Mouse (Mus musculus): ENCODE data around the gene Ahdc1. TPM values are rescaled to one million over a fixed set of nuclear protein-coding genes. Genes with fewer than 3 reads are reported as not detected.

Gene Ahdc1
- polyA plus RNA-seq, 1 experiment from 2014 or later: 2.4 TPM

- Histone ChIP-seq H3K27ac (ENCODE audit: low read depth, low read length) (no peak overlapping the region), H3K9ac (ENCODE audit: low read depth, low read length) (no peak overlapping the region), H3K4me1 (replicated peaks; ENCODE audit: control insufficient read depth, insufficient read depth, low read length) (peaks cover 11% of the 10 kb centered on the region), H3K4me3 (ENCODE audit: low read depth, low read length) (no peak overlapping the region), H3K27me3 (replicated peaks; ENCODE audit: control insufficient read depth, insufficient read depth, low read length) (no peaks in the 10 kb centered on the region), H3K9me3 (ENCODE audit: control insufficient read depth) (no peaks in the 10 kb centered on the region), H3K36me3 (ENCODE audit: control insufficient read depth, insufficient read depth) (no peaks in the 10 kb centered on the region; the same call in 1 of the 2 replicates), H3K4me2 (replicated peaks; ENCODE audit: low read depth) (0 out of 2 replicates have a peak overlapping the region, but pooled peaks have one; percentile 3)
- TF ChIP-seq CTCF (IDR thresholded peaks at IDR 0.05; ENCODE audit: low read depth): no peak
- 55% methylated on average over 10 of the region's 10 CpGs for WGBS
- ATAC-seq: no peak
Observed at GRCm38 (mm10) chr4:133014896-133015709, 4.0 kb downstream of the Ahdc1 start.

- no peaks in the 10 kb centered on the region for H3K9me3 ChIP-seq (ENCODE audit: control insufficient read depth)
- H3K36me3 ChIP-seq (ENCODE audit: control insufficient read depth, insufficient read depth): peaks cover 3% of the 10 kb centered on the region; the same call in 1 of the 2 replicates
- ATAC-seq: no peak; the same call in 1 of the 2 replicates
- H3K4me2 ChIP-seq (replicated peaks; ENCODE audit: low read depth): peak overlapping the region; percentile 17
- H3K4me1 ChIP-seq (replicated peaks; ENCODE audit: control insufficient read depth, insufficient read depth, low read length): peaks cover 11% of the 10 kb centered on the region
- no peak overlapping the region for H3K27ac ChIP-seq (ENCODE audit: low read depth, low read length)
- no peak overlapping the region; the same call in 1 of the 2 replicates for H3K9ac ChIP-seq (ENCODE audit: low read depth, low read length)
- no peaks in the 10 kb centered on the region for H3K27me3 ChIP-seq (replicated peaks; ENCODE audit: control insufficient read depth, insufficient read depth, low read length)
- TF ChIP-seq CTCF (IDR thresholded peaks at IDR 0.05; ENCODE audit: low read depth): peak; percentile 62
- no peak overlapping the region for H3K4me3 ChIP-seq (ENCODE audit: low read depth, low read length)
- 31% methylated on average over 9 of the region's 9 CpGs for whole genome bisulfite sequencing
Observed at GRCm38 (mm10) chr4:133015710-133016651, 4.9 kb downstream of the Ahdc1 start.

- TF ChIP-seq CTCF (IDR thresholded peaks at IDR 0.05; ENCODE audit: low read depth): 0 out of 2 replicates have a peak, but pooled peaks have one; percentile 16
- Histone ChIP-seq H3K27ac (ENCODE audit: low read depth, low read length) (no peak overlapping the region), H3K36me3 (ENCODE audit: control insufficient read depth, insufficient read depth) (peaks cover 3% of the 10 kb centered on the region; the same call in 1 of the 2 replicates), H3K9me3 (ENCODE audit: control insufficient read depth) (no peaks in the 10 kb centered on the region), H3K9ac (ENCODE audit: low read depth, low read length) (no peak overlapping the region), H3K4me2 (replicated peaks; ENCODE audit: low read depth) (peak overlapping the region; percentile 17), H3K4me3 (ENCODE audit: low read depth, low read length) (no peak overlapping the region), H3K27me3 (replicated peaks; ENCODE audit: control insufficient read depth, insufficient read depth, low read length) (no peaks in the 10 kb centered on the region), H3K4me1 (replicated peaks; ENCODE audit: control insufficient read depth, insufficient read depth, low read length) (peaks cover 11% of the 10 kb centered on the region)
- no peak for ATAC-seq
- 32% methylated on average over 4 of the region's 4 CpGs for WGBS
Observed at GRCm38 (mm10) chr4:133016677-133017415, 5.8 kb downstream of the Ahdc1 start.

DNA sequence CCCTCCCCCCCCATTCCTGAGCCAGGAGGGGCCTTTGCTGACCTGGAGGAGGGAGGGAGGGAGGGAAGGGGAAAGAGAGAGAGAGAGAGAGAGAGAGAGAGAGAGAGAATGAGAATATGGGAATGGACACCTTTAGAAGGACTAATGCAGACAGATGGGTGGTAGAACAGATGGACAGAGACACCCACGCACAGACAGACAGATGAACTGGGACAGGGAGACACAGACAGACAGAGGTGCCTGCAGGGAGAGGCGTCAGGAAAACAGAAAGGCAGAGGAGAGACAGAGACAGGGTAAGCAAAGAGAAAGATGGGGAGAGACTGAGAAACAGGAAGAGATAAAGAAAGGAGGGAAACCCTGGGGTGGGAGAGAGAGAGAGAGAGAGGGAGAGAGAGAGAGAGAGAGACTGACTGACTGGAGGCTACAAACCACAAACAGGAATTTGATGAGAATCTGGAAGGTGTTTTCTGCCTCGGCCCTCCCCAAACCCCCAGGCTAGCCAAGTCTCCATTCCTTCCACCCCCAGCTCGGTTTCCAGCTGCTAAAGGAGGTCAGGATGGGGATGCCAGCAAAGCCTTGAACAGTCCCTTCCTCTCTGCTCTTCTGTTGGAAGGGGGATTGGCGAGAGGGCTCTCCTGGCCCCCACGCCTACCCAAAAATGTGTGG is 6.7 kb downstream of the Ahdc1 start:
- Histone ChIP-seq H3K9me3 (ENCODE audit: control insufficient read depth) (no peaks in the 10 kb centered on the region), H3K4me3 (ENCODE audit: low read depth, low read length) (no peak overlapping the region), H3K27me3 (replicated peaks; ENCODE audit: control insufficient read depth, insufficient read depth, low read length) (no peaks in the 10 kb centered on the region), H3K4me1 (replicated peaks; ENCODE audit: control insufficient read depth, insufficient read depth, low read length) (peaks cover 11% of the 10 kb centered on the region), H3K27ac (ENCODE audit: low read depth, low read length) (no peak overlapping the region), H3K4me2 (replicated peaks; ENCODE audit: low read depth) (no peak overlapping the region), H3K36me3 (ENCODE audit: control insufficient read depth, insufficient read depth) (peaks cover 4% of the 10 kb centered on the region; the same call in 1 of the 2 replicates), H3K9ac (ENCODE audit: low read depth, low read length) (no peak overlapping the region)
- TF ChIP-seq CTCF (IDR thresholded peaks at IDR 0.05; ENCODE audit: low read depth): no peak
- WGBS: 74% methylated on average over 6 of the region's 6 CpGs
- no peak for ATAC-seq

- ATAC-seq: no peak
- Histone ChIP-seq H3K9ac (ENCODE audit: low read depth, low read length) (no peak overlapping the region), H3K4me3 (ENCODE audit: low read depth, low read length) (no peak overlapping the region), H3K36me3 (ENCODE audit: control insufficient read depth, insufficient read depth) (peaks cover 5% of the 10 kb centered on the region; the same call in 1 of the 2 replicates), H3K9me3 (ENCODE audit: control insufficient read depth) (no peaks in the 10 kb centered on the region), H3K27me3 (replicated peaks; ENCODE audit: control insufficient read depth, insufficient read depth, low read length) (no peaks in the 10 kb centered on the region), H3K27ac (ENCODE audit: low read depth, low read length) (no peak overlapping the region), H3K4me2 (replicated peaks; ENCODE audit: low read depth) (no peak overlapping the region), H3K4me1 (replicated peaks; ENCODE audit: control insufficient read depth, insufficient read depth, low read length) (peaks cover 11% of the 10 kb centered on the region; the same call in 1 of the 2 replicates)
- 73% methylated on average over 3 of the region's 3 CpGs for WGBS
- no peak for TF ChIP-seq CTCF (IDR thresholded peaks at IDR 0.05; ENCODE audit: low read depth)
Observed at GRCm38 (mm10) chr4:133018263-133018798, 7.3 kb downstream of the Ahdc1 start.

Data from intestine, postnatal 0 days (tissue).